Mouse (Mus musculus) lung, adult 2 months (tissue): ENCODE results near the gene Babam2. TPM values are rescaled to one million over a fixed set of nuclear protein-coding genes. Genes with fewer than 3 reads are reported as not detected.

Experiments used
- DNase-seq: peaks from one replicate; pipeline ENCODE4 v3.0.0; 2022
- H3K4me1 ChIP-seq: fragments of 200-500 bp; 2 replicates; pipeline ENCODE4 v1.6.1; 2011; ENCODE audit warnings: low read length; ENCODE audit not compliant: control insufficient read depth, insufficient read depth
- H3K4me3 ChIP-seq: fragments of 200-500 bp; replicated peaks from 2 replicates; pipeline ENCODE3; 2011; ENCODE audit warnings: low read depth, mild to moderate bottlenecking, control low read depth, low read length; ENCODE audit errors: extremely low read depth
- CTCF ChIP-seq: fragments of 200-500 bp; IDR thresholded peaks from 2 replicates; pipeline ENCODE4 v1.5.1; 2011; ENCODE audit warnings: mild to moderate bottlenecking, low read length, control low read depth; ENCODE audit not compliant: insufficient read depth
- POLR2A ChIP-seq: fragments of 200-500 bp; IDR thresholded peaks from 2 replicates; pipeline ENCODE4 v1.6.1; 2011; ENCODE audit warnings: low read depth, mild to moderate bottlenecking, control low read depth, low read length, borderline replicate concordance; ENCODE audit errors: extremely low read depth
- WGBS: fragments of 180-500 bp; shearing (Covaris S2); methylation state at CpG from one replicate; pipeline ENCODE4 v1.1.7; 2018; 5-methylcytosine and 5-hydroxymethylcytosine counted together
- polyA plus RNA-seq: library from polyadenylated mRNA; depleted of rRNA; stranded (reverse); fragments of >200 nt; gene quantifications from 2 replicates; pipeline ENCODE4 v1.2.3, GENCODE M21; 2012

Gene Babam2
- polyA plus RNA-seq, 1 experiment, result 23.6 TPM

DNA sequence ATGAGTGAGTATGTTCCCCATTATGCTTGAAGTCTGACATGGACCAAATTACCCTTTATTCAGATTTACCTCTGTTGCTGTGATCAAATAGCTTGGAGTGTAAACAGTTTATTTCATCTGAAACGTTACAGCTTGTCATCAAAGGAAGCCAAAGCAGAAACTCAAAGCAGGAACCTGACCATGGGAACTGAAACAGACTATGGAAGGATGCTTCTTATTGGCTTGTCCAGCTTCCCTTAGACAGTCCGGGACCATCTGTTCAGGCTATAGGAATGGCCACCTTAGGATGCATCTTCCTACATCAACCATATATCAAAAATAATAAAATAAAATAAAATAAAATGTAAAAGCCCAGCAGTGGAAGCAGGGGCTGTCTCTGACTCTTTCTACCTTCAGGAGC lies 183.0 kb downstream of the Babam2 start:
- WGBS, result 63% methylated on average over 2 of the region's 2 CpGs
- DNase-seq, result no peak
- H3K4me3 ChIP-seq, result no peak overlapping the region
- H3K4me1 ChIP-seq, result peaks cover 6% of the 10 kb centered on the region
- no peak for TF ChIP-seq POLR2A
- TF ChIP-seq CTCF, result no peak

DNA sequence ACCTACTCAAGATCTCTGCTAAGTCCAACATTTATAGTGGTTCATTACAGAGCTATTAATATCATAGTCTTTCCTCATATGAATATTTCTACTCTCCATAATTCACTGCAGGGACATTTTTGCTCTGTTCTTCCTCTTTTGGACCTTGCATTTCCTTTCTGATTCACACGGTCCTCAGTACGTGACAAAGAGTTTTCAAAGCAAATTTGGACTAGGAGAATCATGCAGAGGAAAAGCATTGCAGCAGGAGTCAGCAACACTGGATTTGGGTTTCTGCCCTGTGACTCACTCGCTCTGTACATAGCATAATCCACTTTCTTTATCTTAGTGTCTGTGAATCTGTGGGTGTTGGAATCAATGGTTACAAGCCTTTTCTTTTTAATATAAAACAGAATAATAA lies 184.8 kb downstream of the Babam2 start:
- 50% methylated on average over 3 of the region's 3 CpGs for WGBS
- no peak for TF ChIP-seq CTCF
- no peak for TF ChIP-seq POLR2A
- Histone ChIP-seq H3K4me3 (no peak overlapping the region), H3K4me1 (peaks cover 2% of the 10 kb centered on the region)
- DNase-seq, result no peak

DNA sequence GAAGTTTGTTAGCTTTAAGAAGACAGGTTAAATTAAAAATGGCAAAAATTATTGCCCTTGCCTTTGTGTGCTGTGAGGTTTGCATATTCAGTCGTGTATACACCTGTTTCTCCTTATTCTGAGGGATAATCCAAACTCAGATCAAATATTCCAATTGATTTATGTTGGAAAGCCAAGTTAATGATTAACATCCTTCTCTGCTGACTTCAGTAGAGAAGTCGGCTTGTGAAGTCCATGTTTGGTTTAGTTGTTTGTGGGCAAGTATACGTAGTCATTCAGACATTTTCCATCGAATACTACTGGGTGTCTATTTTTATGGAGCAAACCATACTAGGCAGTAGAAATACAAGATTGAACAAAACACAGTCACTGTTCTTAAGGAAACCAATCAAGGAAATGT lies 187.5 kb downstream of the Babam2 start:
- H3K4me3 ChIP-seq, result no peak overlapping the region
- DNase-seq, result no peak
- H3K4me1 ChIP-seq, result peaks cover 5% of the 10 kb centered on the region
- WGBS, result 75% methylated on average over 4 of the region's 4 CpGs
- TF ChIP-seq CTCF, result no peak
- TF ChIP-seq POLR2A, result no peak

DNA sequence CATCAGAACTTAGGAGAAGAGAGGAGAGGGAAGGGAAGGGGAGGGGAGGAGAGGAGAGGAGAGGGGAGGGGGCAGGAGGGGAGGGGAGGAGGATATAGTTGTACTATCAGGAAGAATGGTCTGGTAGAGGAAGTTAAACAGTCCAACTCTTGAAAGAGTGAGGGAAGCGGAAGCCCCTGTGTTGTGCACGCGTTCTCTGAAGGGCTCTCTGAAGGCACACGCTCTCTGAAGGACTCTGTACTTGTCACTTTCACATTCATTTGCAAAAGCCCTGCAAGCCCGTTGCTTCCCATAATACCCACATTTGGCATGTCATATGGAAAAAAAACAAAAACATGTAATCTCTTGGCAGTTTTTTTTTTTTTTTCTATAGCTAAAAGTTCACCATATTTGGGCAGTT lies 190.1 kb downstream of the Babam2 start:
- WGBS, result 25% methylated on average over 5 of the region's 5 CpGs
- DNase-seq, result no peak
- H3K4me3 ChIP-seq, result no peak overlapping the region
- TF ChIP-seq POLR2A, result no peak
- TF ChIP-seq CTCF, result no peak
- peaks cover 3% of the 10 kb centered on the region; the same call in 1 of the 2 replicates for H3K4me1 ChIP-seq

DNA sequence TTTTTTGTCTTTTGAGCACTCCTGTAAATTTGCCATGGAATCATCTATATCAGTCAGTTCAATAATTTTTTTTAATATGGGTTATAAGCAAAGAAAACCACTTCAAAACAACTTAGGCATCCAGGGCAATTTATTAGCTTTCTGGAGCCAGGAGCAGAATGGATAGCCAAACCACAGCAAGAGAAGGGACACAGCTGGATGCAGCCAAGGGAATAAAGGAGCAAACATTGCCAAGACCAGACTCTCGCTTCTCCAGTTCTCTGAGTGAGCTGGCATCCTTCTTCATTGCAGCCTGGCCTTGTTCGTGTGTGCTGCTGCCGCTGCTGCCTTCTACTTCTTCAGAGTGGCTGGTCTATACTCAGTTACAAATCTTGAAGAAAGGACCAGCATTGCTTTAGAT lies 190.9 kb downstream of the Babam2 start:
- peaks cover 3% of the 10 kb centered on the region; the same call in 1 of the 2 replicates for H3K4me1 ChIP-seq
- no peak overlapping the region for H3K4me3 ChIP-seq
- 60% methylated on average over 3 of the region's 3 CpGs for WGBS
- no peak for DNase-seq
- no peak for TF ChIP-seq POLR2A
- no peak for TF ChIP-seq CTCF

DNA sequence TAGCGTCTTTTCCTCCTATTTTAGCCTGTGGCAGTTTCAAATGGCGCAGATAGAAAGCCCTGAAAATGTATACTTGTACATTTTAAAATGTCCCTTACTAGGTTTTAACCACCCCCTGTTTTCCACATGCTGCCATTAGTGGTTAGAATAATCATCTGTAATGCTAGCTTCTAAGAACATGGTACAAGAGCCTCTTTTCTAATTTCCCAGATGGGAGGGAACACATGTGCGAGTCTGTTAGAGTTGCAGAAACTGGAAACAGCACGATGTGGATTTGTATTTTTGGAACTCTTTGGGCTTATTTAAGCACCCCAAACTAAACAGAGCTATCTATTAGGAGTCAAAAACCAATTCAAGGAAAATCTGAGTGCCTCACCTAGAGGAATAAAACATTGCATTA lies 195.1 kb downstream of the Babam2 start:
- no peak for DNase-seq
- peaks cover 3% of the 10 kb centered on the region; the same call in 1 of the 2 replicates for H3K4me1 ChIP-seq
- WGBS, result 89% methylated on average over 4 of the region's 4 CpGs
- no peak overlapping the region for H3K4me3 ChIP-seq
- TF ChIP-seq CTCF (no peak), POLR2A (no peak)

DNA sequence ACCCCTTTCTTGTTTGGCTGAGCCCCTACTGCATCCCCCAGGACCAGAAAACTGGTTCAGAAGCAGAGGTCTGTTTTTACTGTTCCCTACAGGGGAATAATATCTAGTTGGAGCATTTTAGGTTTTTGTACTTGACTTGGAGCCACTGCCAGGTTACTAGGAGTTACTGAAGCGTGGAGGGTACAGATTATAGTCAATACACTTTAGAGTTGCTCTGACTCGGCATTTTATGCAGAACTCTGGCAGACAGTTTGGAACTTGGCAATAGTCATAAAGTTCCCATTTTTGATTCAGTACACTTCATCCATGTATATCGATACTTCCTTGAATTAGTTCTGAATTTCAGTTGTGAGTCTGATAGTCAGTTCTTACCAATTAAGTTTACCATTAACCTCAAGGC lies 202.4 kb downstream of the Babam2 start:
- WGBS, result 92% methylated on average over 3 of the region's 3 CpGs
- H3K4me1 ChIP-seq, result no peaks in the 10 kb centered on the region
- TF ChIP-seq POLR2A (no peak), CTCF (no peak)
- no peak overlapping the region for H3K4me3 ChIP-seq
- DNase-seq, result no peak

DNA sequence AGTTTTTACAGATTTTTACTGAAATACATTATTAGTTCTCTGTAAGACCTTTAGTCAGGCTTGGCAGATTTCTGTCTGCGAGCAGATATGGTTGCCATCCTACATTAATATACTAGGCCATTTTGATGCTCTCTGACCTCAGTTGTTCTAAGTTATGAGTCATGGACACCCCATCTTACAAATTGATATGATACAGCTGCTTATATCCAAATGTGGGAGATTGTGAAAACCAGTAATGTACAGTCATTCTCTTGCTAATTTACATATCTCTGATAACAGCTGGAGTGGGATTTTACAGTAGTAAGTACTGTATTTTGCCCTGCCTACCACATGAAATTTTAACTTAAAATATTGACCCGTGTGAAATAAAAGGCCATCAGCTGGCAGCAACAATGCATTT lies 204.7 kb downstream of the Babam2 start:
- TF ChIP-seq POLR2A (no peak), CTCF (no peak)
- DNase-seq, result no peak
- WGBS, result 73% methylated on average over 2 of the region's 2 CpGs
- H3K4me3 ChIP-seq, result no peak overlapping the region
- peaks cover 3% of the 10 kb centered on the region; the same call in 1 of the 2 replicates for H3K4me1 ChIP-seq

DNA sequence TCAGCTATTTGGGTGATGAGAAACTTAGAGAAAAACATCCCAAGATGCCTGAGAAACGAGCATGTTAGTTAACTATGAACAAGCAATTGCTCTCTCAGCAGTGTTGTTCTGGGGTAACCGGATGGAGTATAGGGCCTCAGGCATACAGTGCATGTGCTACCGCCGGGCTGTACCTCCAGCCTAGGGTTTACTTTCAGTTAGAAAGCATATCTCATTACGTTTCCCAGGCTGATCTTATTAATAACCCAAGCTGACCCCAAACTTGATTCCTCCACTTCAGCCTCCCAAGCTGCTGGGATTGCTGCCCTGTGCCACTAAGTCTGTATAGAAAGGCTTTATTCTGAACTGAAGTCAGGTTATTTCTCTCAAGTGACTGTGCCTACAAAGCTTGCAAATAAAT lies 205.4 kb downstream of the Babam2 start:
- no peak for DNase-seq
- Histone ChIP-seq H3K4me3 (no peak overlapping the region), H3K4me1 (peaks cover 3% of the 10 kb centered on the region; the same call in 1 of the 2 replicates)
- 93% methylated on average over 5 of the region's 5 CpGs for WGBS
- no peak for TF ChIP-seq CTCF
- no peak for TF ChIP-seq POLR2A

DNA sequence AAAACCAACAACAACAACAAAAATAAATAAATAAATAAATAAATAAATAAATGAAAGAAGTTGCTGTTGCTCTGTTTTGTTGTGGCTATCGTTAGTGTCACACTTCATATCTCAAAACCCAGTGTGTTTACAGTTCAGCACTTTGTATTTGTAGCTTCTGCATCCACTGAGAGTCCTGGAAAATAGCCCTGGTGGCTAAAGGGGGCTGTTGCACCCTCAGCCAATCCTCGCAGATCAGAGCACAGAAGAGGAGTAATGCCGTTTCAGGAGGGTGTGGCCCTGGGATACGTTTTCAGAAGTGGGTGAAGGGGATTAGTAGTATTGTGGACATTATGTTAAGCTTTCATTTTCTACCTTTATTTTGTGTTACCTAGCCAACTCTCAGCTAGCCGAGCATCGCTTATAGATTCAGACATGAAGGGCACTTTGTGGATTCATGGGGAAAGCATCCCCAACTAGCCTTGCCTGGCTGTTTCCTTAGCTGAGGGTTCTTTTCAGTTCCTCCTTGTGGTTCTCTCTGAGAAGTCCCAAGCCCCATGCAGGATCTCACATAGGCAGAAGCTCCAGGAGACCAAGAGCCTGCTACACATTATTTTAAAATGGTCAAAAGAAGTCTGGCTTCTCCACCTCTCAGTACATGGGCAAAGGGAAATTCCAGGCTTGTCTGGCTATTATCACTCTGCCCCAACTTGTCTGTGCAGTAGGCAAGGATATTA lies 207.6 kb downstream of the Babam2 start:
- Histone ChIP-seq H3K4me3 (no peak overlapping the region), H3K4me1 (peaks cover 3% of the 10 kb centered on the region; the same call in 1 of the 2 replicates)
- DNase-seq, result no peak
- 75% methylated on average over 6 of the region's 6 CpGs for WGBS
- TF ChIP-seq CTCF, result no peak
